Mouse (Mus musculus): ENCODE results near the gene Abcb11.

The Abcb11 gene

GRCm38 (mm10) chr2:69191059-69191458, 151.4 kb downstream of the Abcb11 start:
- DNase-seq (ENCODE audit: low read depth in 2 of 2, low spot score in 2 of 2): no peak

GRCm38 (mm10) chr2:69189222-69189621, 153.2 kb downstream of the Abcb11 start:
- DNase-seq (ENCODE audit: low read depth in 2 of 2, low spot score in 2 of 2): no peak

GRCm38 (mm10) chr2:69188732-69189131, 153.7 kb downstream of the Abcb11 start:
- DNase-seq (ENCODE audit: low read depth in 2 of 2, low spot score in 2 of 2): no peak

All from CD8-positive naive resting alpha-beta T cell, adult 2 months (primary cell).